Mouse (Mus musculus) bone marrow macrophage, adult 2 months (primary cell): ENCODE measurements around the gene Galnt11. TPM values are rescaled to one million over a fixed set of nuclear protein-coding genes. Genes with fewer than 3 reads are reported as not detected.

ENCODE experiments used
- H3K27ac ChIP-seq: 2 replicates; pipeline ENCODE4 v1.5.1; 2012; ENCODE audit warnings: low read depth, low read length; ENCODE audit not compliant: insufficient read depth
- H3K4me1 ChIP-seq: 2 replicates; pipeline ENCODE4 v1.6.1; 2012; ENCODE audit warnings: low read length; ENCODE audit not compliant: control insufficient read depth, insufficient read depth
- H3K4me3 ChIP-seq: 2 replicates; pipeline ENCODE4 v1.5.1; 2012; ENCODE audit warnings: mild to moderate bottlenecking, low read length, moderate library complexity; ENCODE audit not compliant: insufficient read depth
- CTCF ChIP-seq: IDR thresholded peaks from 2 replicates; pipeline ENCODE4 v1.5.1; 2012; ENCODE audit warnings: low read depth, mild to moderate bottlenecking, low read length, moderate library complexity
- POLR2A ChIP-seq: IDR thresholded peaks from 2 replicates; pipeline ENCODE4 v1.6.1; 2012; ENCODE audit warnings: mild to moderate bottlenecking, low read depth, low read length, borderline replicate concordance
- polyA plus RNA-seq: library from polyadenylated mRNA; stranded (reverse); fragments of >200 nt; gene quantifications from 2 replicates; pipeline ENCODE4 v1.2.4, GENCODE M21; 2012; ENCODE audit not compliant: missing spikeins, insufficient read depth, insufficient read length

Gene Galnt11
- polyA plus RNA-seq, 1 experiment: 29.3 TPM

GRCm38 (mm10) chr5:25310226-25310625 lies 88.5 kb downstream of the Galnt11 start:
- Histone ChIP-seq H3K4me3 (no peak overlapping the region), H3K27ac (no peak overlapping the region), H3K4me1 (no peaks in the 10 kb centered on the region)
- no peak for TF ChIP-seq POLR2A
- TF ChIP-seq CTCF: no peak

- Histone ChIP-seq H3K27ac (no peak overlapping the region), H3K4me3 (no peak overlapping the region), H3K4me1 (peaks cover 7% of the 10 kb centered on the region)
- TF ChIP-seq CTCF (no peak), POLR2A (no peak)
These were observed 92.2 kb downstream of the Galnt11 start for GRCm38 (mm10) chr5:25313881-25314280.

Other genes with a start within 250 kb of the Galnt11 start
- 27.2 and 27.7 TPM in 2 replicates for gene Prkag2, start 121.3 kb upstream of the Galnt11 start, polyA plus RNA-seq
- not detected in 2 replicates for gene Galntl5, start 40.4 kb upstream of the Galnt11 start, polyA plus RNA-seq
- gene E130116L18Rik, start 1.2 kb downstream of the Galnt11 start, polyA plus RNA-seq: not detected in 2 replicates